Mouse (Mus musculus): ENCODE data around the gene B3galt6. TPM values are rescaled to one million over a fixed set of nuclear protein-coding genes. Genes with fewer than 3 reads are reported as not detected.

Gene B3galt6
- polyA plus RNA-seq, 1 experiment from 2014 or later, result 18.2 TPM

DNA sequence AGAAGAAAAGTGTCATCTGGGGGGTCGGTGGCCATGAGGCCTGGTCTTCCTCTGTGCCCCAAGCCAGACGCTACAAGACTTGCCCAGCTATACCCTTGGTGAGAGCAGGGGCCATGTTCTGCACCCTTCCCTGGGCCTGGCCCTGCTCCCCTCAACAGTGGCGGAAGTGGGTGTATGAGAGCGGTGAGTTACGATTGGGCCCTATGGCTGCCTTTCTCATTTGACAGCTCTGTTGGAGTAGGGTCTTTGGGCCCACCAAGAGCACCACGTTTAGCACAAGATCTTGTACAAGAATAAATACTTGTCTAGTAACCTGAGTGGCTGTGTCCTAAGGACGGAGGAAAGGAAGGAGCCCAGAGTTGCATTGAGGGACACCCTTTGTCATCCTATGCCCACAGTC is 36.1 kb upstream of the B3galt6 start:
- peaks cover 6% of the 10 kb centered on the region for H3K4me1 ChIP-seq (replicated peaks; ENCODE audit: control insufficient read depth, insufficient read depth, low read length)
- H3K9me3 ChIP-seq (ENCODE audit: control insufficient read depth, low read length), result no peaks in the 10 kb centered on the region
- no peaks in the 10 kb centered on the region for H3K27me3 ChIP-seq (ENCODE audit: control insufficient read depth, insufficient read depth, low read length)
- H3K27ac ChIP-seq (ENCODE audit: low read depth, low read length), result no peak overlapping the region
- ATAC-seq (ENCODE audit: low FRiP score) (no peak), DNase-seq (ENCODE audit: low spot score) (no peak)
- no peaks in the 10 kb centered on the region for H3K36me3 ChIP-seq (ENCODE audit: control insufficient read depth, insufficient read depth, low read length)
- no peak overlapping the region for H3K4me2 ChIP-seq (replicated peaks; ENCODE audit: low read depth, low read length)
- no peak overlapping the region for H3K9ac ChIP-seq (ENCODE audit: low read depth, low read length)
- no peak overlapping the region for H3K4me3 ChIP-seq (ENCODE audit: low read depth, low read length)
- WGBS, result 92% methylated on average over 7 of the region's 7 CpGs

DNA sequence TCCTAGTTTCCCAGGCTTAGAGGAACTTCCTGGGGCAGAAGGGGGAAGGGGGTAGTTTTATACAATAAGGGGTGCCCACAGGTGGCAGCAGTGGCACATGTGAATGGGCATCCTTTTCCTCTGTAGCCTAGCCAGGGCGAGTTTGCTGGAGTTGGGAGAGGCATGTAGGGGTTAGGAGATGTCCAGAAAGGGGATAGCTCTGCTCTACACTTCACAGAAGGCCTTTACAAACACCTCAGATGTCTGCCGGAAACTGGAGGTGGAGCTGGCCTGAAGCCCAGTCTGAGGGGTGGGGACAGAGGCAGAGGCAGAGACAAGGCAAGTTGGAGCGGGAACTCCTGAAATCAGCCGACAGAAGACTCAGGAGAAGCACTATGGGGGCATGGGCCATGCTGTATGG is 33.6 kb upstream of the B3galt6 start, which contains the start of gene Tnfrsf18:
TSS of gene Tnfrsf18 (plus strand) at position 152 of the 400 bp plus-strand sequence.
- H3K4me1 ChIP-seq (replicated peaks; ENCODE audit: control insufficient read depth, insufficient read depth, low read length), result no peaks in the 10 kb centered on the region; the same call in 1 of the 2 replicates
- H3K9ac ChIP-seq (ENCODE audit: low read depth, low read length), result no peak within 1 kb of the TSS
- DNase-seq (ENCODE audit: low spot score) (no peak), ATAC-seq (ENCODE audit: low FRiP score) (no peak)
- 84% methylated on average over 4 of the region's 4 CpGs for WGBS
- no peaks in the 10 kb centered on the region for H3K9me3 ChIP-seq (ENCODE audit: control insufficient read depth, low read length)
- no peak within 1 kb of the TSS for H3K27ac ChIP-seq (ENCODE audit: low read depth, low read length)
- no peak within 1 kb of the TSS for H3K4me3 ChIP-seq (ENCODE audit: low read depth, low read length)
- no peaks in the 10 kb centered on the region for H3K36me3 ChIP-seq (ENCODE audit: control insufficient read depth, insufficient read depth, low read length)
- no peak within 1 kb of the TSS for H3K4me2 ChIP-seq (replicated peaks; ENCODE audit: low read depth, low read length)
- no peaks in the 10 kb centered on the region for H3K27me3 ChIP-seq (ENCODE audit: control insufficient read depth, insufficient read depth, low read length)

DNA sequence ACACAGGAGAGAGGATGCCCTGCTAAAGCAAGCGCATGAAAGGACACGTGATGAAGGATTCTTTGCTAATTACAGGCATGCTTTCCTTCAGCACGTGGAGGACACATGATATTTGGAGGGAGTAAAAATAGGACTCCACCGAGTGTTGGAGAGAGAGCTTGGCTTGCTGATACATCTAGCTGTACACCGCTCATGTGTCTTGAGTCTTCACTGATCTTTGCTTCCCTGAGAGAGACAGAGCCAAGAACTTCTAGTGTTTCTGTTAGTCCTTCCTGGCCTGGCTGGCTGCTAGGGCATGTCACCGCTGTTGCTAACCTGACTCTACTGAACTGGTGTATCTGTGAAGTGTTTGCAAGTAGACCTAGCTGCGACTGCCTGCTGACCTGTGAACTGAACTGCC is 31.7 kb upstream of the B3galt6 start:
- no peak overlapping the region for H3K9ac ChIP-seq (ENCODE audit: low read depth, low read length)
- H3K4me3 ChIP-seq (ENCODE audit: low read depth, low read length), result no peak overlapping the region
- no peak for ATAC-seq (ENCODE audit: low FRiP score)

DNA sequence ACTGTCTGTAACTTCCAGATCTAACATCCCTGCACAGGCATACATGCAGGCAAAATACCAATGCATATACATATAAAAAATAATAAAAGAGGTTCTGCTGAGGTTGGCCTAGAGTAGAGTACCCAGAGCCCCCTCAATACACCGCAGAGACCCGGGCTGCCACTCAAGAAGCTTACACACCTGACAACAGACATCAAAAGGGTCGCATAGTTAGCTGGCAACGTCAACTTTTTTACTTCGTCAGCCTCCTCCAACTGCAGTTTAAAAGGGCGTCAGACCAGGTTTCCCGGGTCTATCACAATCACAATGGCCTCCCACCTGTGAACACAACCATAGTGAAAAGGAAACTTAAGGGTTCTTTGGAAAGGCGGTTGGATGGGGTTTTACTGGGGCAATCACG is 31.1 kb upstream of the B3galt6 start:
- Histone ChIP-seq H3K4me3 (ENCODE audit: low read depth, low read length) (no peak overlapping the region), H3K4me2 (replicated peaks; ENCODE audit: low read depth, low read length) (no peak overlapping the region), H3K9me3 (ENCODE audit: control insufficient read depth, low read length) (no peaks in the 10 kb centered on the region), H3K4me1 (replicated peaks; ENCODE audit: control insufficient read depth, insufficient read depth, low read length) (no peaks in the 10 kb centered on the region), H3K27me3 (ENCODE audit: control insufficient read depth, insufficient read depth, low read length) (no peaks in the 10 kb centered on the region), H3K9ac (ENCODE audit: low read depth, low read length) (no peak overlapping the region), H3K36me3 (ENCODE audit: control insufficient read depth, insufficient read depth, low read length) (no peaks in the 10 kb centered on the region), H3K27ac (ENCODE audit: low read depth, low read length) (no peak overlapping the region)
- DNase-seq (ENCODE audit: low spot score) (no peak), ATAC-seq (ENCODE audit: low FRiP score) (no peak)
- WGBS, result 81% methylated on average over 9 of the region's 9 CpGs

More for the DNA sequence above, 31.7 kb upstream of the B3galt6 start:
- Histone ChIP-seq H3K9me3 (ENCODE audit: control insufficient read depth, low read length) (no peaks in the 10 kb centered on the region), H3K27me3 (ENCODE audit: control insufficient read depth, insufficient read depth, low read length) (no peaks in the 10 kb centered on the region), H3K27ac (ENCODE audit: low read depth, low read length) (no peak overlapping the region), H3K4me1 (replicated peaks; ENCODE audit: control insufficient read depth, insufficient read depth, low read length) (no peaks in the 10 kb centered on the region), H3K36me3 (ENCODE audit: control insufficient read depth, insufficient read depth, low read length) (no peaks in the 10 kb centered on the region), H3K4me2 (replicated peaks; ENCODE audit: low read depth, low read length) (no peak overlapping the region)
- no peak for DNase-seq (ENCODE audit: low spot score)
- 93% methylated on average over 7 of the region's 7 CpGs for WGBS

DNA sequence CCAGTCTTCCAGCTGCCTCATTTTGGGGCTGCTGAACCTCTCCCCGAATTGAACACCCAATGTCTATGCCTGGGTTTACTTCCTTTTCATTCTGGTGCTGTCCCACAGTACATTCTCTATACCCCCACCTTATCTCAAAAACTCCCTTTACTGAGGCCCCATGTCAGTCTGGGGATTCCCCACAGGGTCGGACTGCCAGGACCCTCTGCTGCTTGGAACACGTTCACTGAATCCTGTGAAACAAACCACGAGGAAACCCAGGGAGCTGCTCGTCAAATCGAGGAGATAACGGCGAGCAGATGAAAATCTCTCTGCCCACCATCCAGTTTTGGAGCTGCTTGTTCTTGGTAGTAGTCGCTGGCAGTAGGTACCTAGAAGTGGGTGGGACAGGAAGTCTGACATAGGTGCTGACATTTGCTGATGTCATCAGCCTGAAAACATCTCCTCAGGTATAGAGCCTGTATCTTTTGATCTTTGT is 29.5 kb upstream of the B3galt6 start:
- no peak for ATAC-seq (ENCODE audit: low FRiP score)
- no peaks in the 10 kb centered on the region for H3K4me1 ChIP-seq (replicated peaks; ENCODE audit: control insufficient read depth, insufficient read depth, low read length)

DNA sequence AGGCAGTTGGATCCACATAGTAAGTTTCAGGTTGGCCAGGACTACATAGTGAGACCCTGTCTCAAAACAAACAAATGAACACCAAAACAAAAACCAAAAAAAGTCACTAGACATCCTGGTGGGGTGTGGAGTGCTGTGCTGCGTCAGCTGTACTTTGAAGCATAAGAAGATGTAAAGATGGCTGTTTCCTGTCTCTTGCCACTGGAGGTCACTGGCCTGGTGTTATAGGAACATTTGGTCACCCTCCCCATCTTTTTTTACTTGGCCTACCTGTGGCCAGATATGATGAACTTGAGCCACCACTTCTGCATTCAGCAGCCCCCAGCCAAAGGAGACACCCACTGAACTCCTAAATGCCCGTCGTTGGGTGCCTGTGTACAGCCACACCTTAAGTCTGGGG is 28.9 kb upstream of the B3galt6 start:
- DNase-seq (ENCODE audit: low spot score), result no peak

More for the DNA sequence above, 29.5 kb upstream of the B3galt6 start:
- no peak overlapping the region for H3K9ac ChIP-seq (ENCODE audit: low read depth, low read length)
- WGBS, result 75% methylated on average over 9 of the region's 9 CpGs
- no peaks in the 10 kb centered on the region for H3K36me3 ChIP-seq (ENCODE audit: control insufficient read depth, insufficient read depth, low read length)
- DNase-seq (ENCODE audit: low spot score), result no peak
- no peak overlapping the region for H3K4me2 ChIP-seq (replicated peaks; ENCODE audit: low read depth, low read length)
- no peak overlapping the region for H3K4me3 ChIP-seq (ENCODE audit: low read depth, low read length)
- no peaks in the 10 kb centered on the region for H3K27me3 ChIP-seq (ENCODE audit: control insufficient read depth, insufficient read depth, low read length)
- no peaks in the 10 kb centered on the region for H3K9me3 ChIP-seq (ENCODE audit: control insufficient read depth, low read length)
- no peak overlapping the region for H3K27ac ChIP-seq (ENCODE audit: low read depth, low read length)

DNA sequence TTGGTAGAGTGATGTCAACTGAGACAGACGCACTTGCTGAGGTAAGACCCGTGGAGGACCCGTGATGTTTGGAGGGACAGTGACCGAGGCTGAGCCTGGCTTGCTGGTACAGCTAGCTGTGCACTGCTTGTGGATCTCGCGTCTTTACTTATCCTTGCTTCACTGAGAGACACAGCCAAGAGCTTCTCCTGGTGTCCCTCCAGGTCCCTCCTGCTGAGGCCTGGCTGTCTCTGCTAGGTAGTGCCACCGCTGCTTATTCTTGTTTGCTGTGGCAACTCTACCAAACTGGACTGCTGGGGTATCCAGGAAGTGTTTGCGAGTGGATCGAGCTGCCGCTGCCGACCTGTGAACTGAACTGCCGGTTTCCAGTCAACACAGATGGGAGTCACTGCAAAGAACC is 27.3 kb upstream of the B3galt6 start:
- Histone ChIP-seq H3K36me3 (ENCODE audit: control insufficient read depth, insufficient read depth, low read length) (no peaks in the 10 kb centered on the region), H3K4me2 (replicated peaks; ENCODE audit: low read depth, low read length) (no peak overlapping the region), H3K9me3 (ENCODE audit: control insufficient read depth, low read length) (no peaks in the 10 kb centered on the region), H3K27ac (ENCODE audit: low read depth, low read length) (no peak overlapping the region), H3K4me1 (replicated peaks; ENCODE audit: control insufficient read depth, insufficient read depth, low read length) (no peaks in the 10 kb centered on the region), H3K9ac (ENCODE audit: low read depth, low read length) (no peak overlapping the region), H3K4me3 (ENCODE audit: low read depth, low read length) (no peak overlapping the region), H3K27me3 (ENCODE audit: control insufficient read depth, insufficient read depth, low read length) (no peaks in the 10 kb centered on the region)
- DNase-seq (ENCODE audit: low spot score) (no peak), ATAC-seq (ENCODE audit: low FRiP score) (no peak)
- WGBS, result 90% methylated on average over 12 of the region's 12 CpGs

More for the DNA sequence above, 28.9 kb upstream of the B3galt6 start:
- Histone ChIP-seq H3K4me3 (ENCODE audit: low read depth, low read length) (no peak overlapping the region), H3K4me1 (replicated peaks; ENCODE audit: control insufficient read depth, insufficient read depth, low read length) (no peaks in the 10 kb centered on the region), H3K36me3 (ENCODE audit: control insufficient read depth, insufficient read depth, low read length) (no peaks in the 10 kb centered on the region), H3K9ac (ENCODE audit: low read depth, low read length) (no peak overlapping the region), H3K27me3 (ENCODE audit: control insufficient read depth, insufficient read depth, low read length) (no peaks in the 10 kb centered on the region), H3K9me3 (ENCODE audit: control insufficient read depth, low read length) (no peaks in the 10 kb centered on the region), H3K27ac (ENCODE audit: low read depth, low read length) (no peak overlapping the region), H3K4me2 (replicated peaks; ENCODE audit: low read depth, low read length) (no peak overlapping the region)
- no peak for ATAC-seq (ENCODE audit: low FRiP score)
- WGBS, result 72% methylated on average over 3 of the region's 3 CpGs

DNA sequence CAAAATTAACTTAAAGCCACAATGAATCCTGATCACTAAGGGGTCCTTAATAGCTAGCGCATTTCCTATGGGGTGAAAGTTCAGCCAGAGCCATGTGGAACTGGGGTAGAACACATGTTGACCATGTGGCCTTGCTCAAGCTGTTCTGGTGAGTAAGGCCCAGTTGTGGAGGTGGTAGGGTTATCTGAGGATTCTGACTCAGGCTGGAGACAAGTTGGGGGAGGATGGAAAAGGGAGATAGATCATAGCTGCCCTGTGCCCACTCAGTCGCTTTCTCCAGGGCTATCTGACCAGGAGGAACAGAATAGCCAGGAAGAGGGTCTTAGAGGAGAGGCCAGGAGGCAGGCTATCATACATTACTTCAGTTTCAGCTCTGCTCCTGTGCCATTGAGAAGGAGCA is 22.0 kb upstream of the B3galt6 start:
- Histone ChIP-seq H3K36me3 (ENCODE audit: control insufficient read depth, insufficient read depth, low read length) (peaks cover 5% of the 10 kb centered on the region; the same call in 1 of the 2 replicates), H3K4me1 (replicated peaks; ENCODE audit: control insufficient read depth, insufficient read depth, low read length) (no peaks in the 10 kb centered on the region), H3K9ac (ENCODE audit: low read depth, low read length) (no peak overlapping the region), H3K4me3 (ENCODE audit: low read depth, low read length) (no peak overlapping the region), H3K27ac (ENCODE audit: low read depth, low read length) (no peak overlapping the region), H3K27me3 (ENCODE audit: control insufficient read depth, insufficient read depth, low read length) (no peaks in the 10 kb centered on the region), H3K4me2 (replicated peaks; ENCODE audit: low read depth, low read length) (no peak overlapping the region), H3K9me3 (ENCODE audit: control insufficient read depth, low read length) (no peaks in the 10 kb centered on the region)
- 91% methylated on average over 2 of the region's 2 CpGs for WGBS
- no peak for DNase-seq (ENCODE audit: low spot score)
- ATAC-seq (ENCODE audit: low FRiP score), result no peak

DNA sequence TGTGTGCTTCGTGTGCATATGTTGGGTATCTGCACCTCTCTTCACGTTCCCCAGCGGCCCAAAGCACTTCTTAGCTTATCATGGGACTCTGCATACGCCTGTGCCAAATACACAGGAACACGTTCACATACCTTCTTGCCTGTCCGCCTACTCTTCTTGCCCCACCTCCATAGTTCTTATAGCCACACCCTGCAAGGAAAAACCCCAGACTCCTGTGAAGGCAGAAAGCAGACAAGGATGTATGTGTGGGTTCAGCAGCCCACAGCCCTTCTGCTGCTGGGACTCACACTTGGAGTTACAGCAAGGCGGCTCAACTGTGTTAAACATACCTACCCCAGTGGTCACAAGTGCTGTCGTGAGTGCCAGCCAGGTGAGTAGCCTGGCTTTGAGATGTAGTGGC is 21.2 kb upstream of the B3galt6 start, which contains the start of gene Tnfrsf4:
TSS of gene Tnfrsf4 (plus strand) at position 207 of the 400 bp plus-strand sequence.
- H3K27me3 ChIP-seq (ENCODE audit: control insufficient read depth, insufficient read depth, low read length), result no peaks in the 10 kb centered on the region
- no peak within 1 kb of the TSS for H3K4me3 ChIP-seq (ENCODE audit: low read depth, low read length)
- no peak within 1 kb of the TSS for H3K27ac ChIP-seq (ENCODE audit: low read depth, low read length)
- no peak for ATAC-seq (ENCODE audit: low FRiP score)
- DNase-seq (ENCODE audit: low spot score), result no peak
- no peak within 1 kb of the TSS for H3K9ac ChIP-seq (ENCODE audit: low read depth, low read length)
- H3K9me3 ChIP-seq (ENCODE audit: control insufficient read depth, low read length), result no peaks in the 10 kb centered on the region
- H3K36me3 ChIP-seq (ENCODE audit: control insufficient read depth, insufficient read depth, low read length), result peaks cover 13% of the 10 kb centered on the region; the same call in 1 of the 2 replicates
- H3K4me2 ChIP-seq (replicated peaks; ENCODE audit: low read depth, low read length), result no peak within 1 kb of the TSS
- 86% methylated on average over 8 of the region's 8 CpGs for WGBS
- H3K4me1 ChIP-seq (replicated peaks; ENCODE audit: control insufficient read depth, insufficient read depth, low read length), result no peaks in the 10 kb centered on the region
